Mouse (Mus musculus): ENCODE data around the gene Cavin1. TPM values are rescaled to one million over a fixed set of nuclear protein-coding genes. Genes with fewer than 3 reads are reported as not detected.
A peak's percentile ranks its signal among the peaks of the same experiment; 100 is the strongest.

Cavin1 gene
- polyA plus RNA-seq, 1 experiment from 2014 or later, result 113 TPM

GRCm38 (mm10) chr11:100965760-100966159, 4.9 kb downstream of the Cavin1 start:
- no peak for ATAC-seq (replicated peaks; ENCODE audit: insufficient number of reproducible peaks, low FRiP score, low TSS enrichment)
- Histone ChIP-seq H3K36me3 (ENCODE audit: control insufficient read depth, insufficient read depth, low read length) (0 out of 2 replicates have a peak, but pooled peaks cover 2% of the 10 kb centered on the region), H3K9ac (ENCODE audit: low read depth, low read length) (peak overlapping the region; percentile 43; the same call in 1 of the 2 replicates), H3K4me2 (peak overlapping the region; percentile 73), H3K27ac (ENCODE audit: low read depth, low read length) (peak overlapping the region; percentile 50), H3K27me3 (ENCODE audit: control insufficient read depth, insufficient read depth, low read length) (no peaks in the 10 kb centered on the region), H3K9me3 (replicated peaks; ENCODE audit: control insufficient read depth, low read length) (no peaks in the 10 kb centered on the region), H3K4me3 (ENCODE audit: low read depth, low read length) (no peak overlapping the region), H3K4me1 (ENCODE audit: control insufficient read depth, insufficient read depth, low read length) (peaks cover 59% of the 10 kb centered on the region)
- 45% methylated on average over 6 of the region's 6 CpGs for WGBS (ENCODE audit: insufficient replicate concordance)

GRCm38 (mm10) chr11:100964901-100965542, 5.7 kb downstream of the Cavin1 start:
- Histone ChIP-seq H3K9me3 (replicated peaks; ENCODE audit: control insufficient read depth, low read length) (no peaks in the 10 kb centered on the region), H3K4me3 (ENCODE audit: low read depth, low read length) (no peak overlapping the region), H3K9ac (ENCODE audit: low read depth, low read length) (peak overlapping the region; percentile 49; the same call in 1 of the 2 replicates), H3K27me3 (ENCODE audit: control insufficient read depth, insufficient read depth, low read length) (no peaks in the 10 kb centered on the region), H3K36me3 (ENCODE audit: control insufficient read depth, insufficient read depth, low read length) (0 out of 2 replicates have a peak, but pooled peaks cover 2% of the 10 kb centered on the region), H3K4me2 (peak overlapping the region; percentile 73; the same call in 1 of the 2 replicates), H3K4me1 (ENCODE audit: control insufficient read depth, insufficient read depth, low read length) (peaks cover 66% of the 10 kb centered on the region), H3K27ac (ENCODE audit: low read depth, low read length) (peak overlapping the region; percentile 50; the same call in 1 of the 2 replicates)
- ATAC-seq (replicated peaks; ENCODE audit: insufficient number of reproducible peaks, low FRiP score, low TSS enrichment), result no peak
- 85% methylated on average over 6 of the region's 6 CpGs for WGBS (ENCODE audit: insufficient replicate concordance)

GRCm38 (mm10) chr11:100964180-100964579, 6.5 kb downstream of the Cavin1 start:
- ATAC-seq (replicated peaks; ENCODE audit: insufficient number of reproducible peaks, low FRiP score, low TSS enrichment), result no peak
- H3K4me3 ChIP-seq (ENCODE audit: low read depth, low read length), result no peak overlapping the region
- H3K36me3 ChIP-seq (ENCODE audit: control insufficient read depth, insufficient read depth, low read length), result 0 out of 2 replicates have a peak, but pooled peaks cover 2% of the 10 kb centered on the region
- H3K4me1 ChIP-seq (ENCODE audit: control insufficient read depth, insufficient read depth, low read length), result peaks cover 75% of the 10 kb centered on the region
- H3K4me2 ChIP-seq, result no peak overlapping the region
- H3K9ac ChIP-seq (ENCODE audit: low read depth, low read length), result no peak overlapping the region
- no peaks in the 10 kb centered on the region for H3K9me3 ChIP-seq (replicated peaks; ENCODE audit: control insufficient read depth, low read length)
- H3K27ac ChIP-seq (ENCODE audit: low read depth, low read length), result no peak overlapping the region
- 88% methylated on average over 7 of the region's 7 CpGs for WGBS (ENCODE audit: insufficient replicate concordance)
- H3K27me3 ChIP-seq (ENCODE audit: control insufficient read depth, insufficient read depth, low read length), result peaks cover 2% of the 10 kb centered on the region

GRCm38 (mm10) chr11:100963647-100964046, 7.0 kb downstream of the Cavin1 start:
- no peak for ATAC-seq (replicated peaks; ENCODE audit: insufficient number of reproducible peaks, low FRiP score, low TSS enrichment)
- Histone ChIP-seq H3K4me1 (ENCODE audit: control insufficient read depth, insufficient read depth, low read length) (peaks cover 80% of the 10 kb centered on the region), H3K36me3 (ENCODE audit: control insufficient read depth, insufficient read depth, low read length) (peaks cover 4% of the 10 kb centered on the region; the same call in 1 of the 2 replicates), H3K27me3 (ENCODE audit: control insufficient read depth, insufficient read depth, low read length) (peaks cover 7% of the 10 kb centered on the region), H3K4me2 (no peak overlapping the region), H3K9ac (ENCODE audit: low read depth, low read length) (0 out of 2 replicates have a peak overlapping the region, but pooled peaks have one; percentile 28), H3K4me3 (ENCODE audit: low read depth, low read length) (no peak overlapping the region), H3K9me3 (replicated peaks; ENCODE audit: control insufficient read depth, low read length) (no peaks in the 10 kb centered on the region), H3K27ac (ENCODE audit: low read depth, low read length) (no peak overlapping the region)
- 77% methylated on average over 9 of the region's 9 CpGs for WGBS (ENCODE audit: insufficient replicate concordance)

DNA sequence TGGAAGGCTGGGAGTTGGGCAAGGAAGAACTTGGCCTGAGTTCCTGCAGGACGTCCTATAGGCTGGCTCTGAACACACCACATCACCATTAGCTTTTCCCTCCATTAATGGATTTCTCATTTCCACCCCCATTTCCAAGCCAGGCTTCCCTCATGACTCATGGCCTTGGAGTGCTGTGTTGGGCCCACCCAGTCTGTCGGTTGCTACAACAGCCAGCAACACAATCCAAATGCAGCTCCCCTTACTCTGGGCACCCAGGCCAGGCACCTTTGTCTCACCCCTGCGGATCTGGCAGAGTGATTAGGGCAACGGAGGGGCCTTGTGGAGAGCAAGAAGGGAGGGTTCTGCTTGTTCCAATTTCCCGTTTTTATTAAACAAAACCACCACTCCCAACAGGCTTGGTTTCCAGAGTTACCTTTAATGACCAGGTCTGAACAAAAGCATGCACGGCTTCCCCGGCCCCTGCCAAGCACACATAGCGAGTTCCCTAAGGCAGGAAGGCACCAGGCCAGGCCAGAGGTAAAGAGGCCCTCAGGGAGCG, 8.2 kb downstream of the Cavin1 start:
- no peak overlapping the region for H3K9ac ChIP-seq (ENCODE audit: low read depth, low read length)
- H3K4me1 ChIP-seq (ENCODE audit: control insufficient read depth, insufficient read depth, low read length), result peaks cover 79% of the 10 kb centered on the region
- WGBS (ENCODE audit: insufficient replicate concordance), result 47% methylated on average over 9 of the region's 9 CpGs
- ATAC-seq (replicated peaks; ENCODE audit: insufficient number of reproducible peaks, low FRiP score, low TSS enrichment), result no peak
- H3K27me3 ChIP-seq (ENCODE audit: control insufficient read depth, insufficient read depth, low read length), result peaks cover 13% of the 10 kb centered on the region
- peak overlapping the region; percentile 57; the same call in 1 of the 2 replicates for H3K27ac ChIP-seq (ENCODE audit: low read depth, low read length)
- peaks cover 9% of the 10 kb centered on the region; the same call in 1 of the 2 replicates for H3K36me3 ChIP-seq (ENCODE audit: control insufficient read depth, insufficient read depth, low read length)
- H3K4me3 ChIP-seq (ENCODE audit: low read depth, low read length), result no peak overlapping the region
- H3K4me2 ChIP-seq, result no peak overlapping the region; the same call in 1 of the 2 replicates
- no peaks in the 10 kb centered on the region for H3K9me3 ChIP-seq (replicated peaks; ENCODE audit: control insufficient read depth, low read length)

GRCm38 (mm10) chr11:100960540-100960939, 10.1 kb downstream of the Cavin1 start:
- 0 out of 2 replicates have a peak, but pooled peaks have one; percentile 55 for ATAC-seq (replicated peaks; ENCODE audit: insufficient number of reproducible peaks, low FRiP score, low TSS enrichment)
- no peaks in the 10 kb centered on the region for H3K9me3 ChIP-seq (replicated peaks; ENCODE audit: control insufficient read depth, low read length)
- peaks cover 60% of the 10 kb centered on the region for H3K4me1 ChIP-seq (ENCODE audit: control insufficient read depth, insufficient read depth, low read length)
- H3K27ac ChIP-seq (ENCODE audit: low read depth, low read length), result no peak overlapping the region
- peak overlapping the region; percentile 39; the same call in 1 of the 2 replicates for H3K4me2 ChIP-seq
- H3K4me3 ChIP-seq (ENCODE audit: low read depth, low read length), result no peak overlapping the region
- no peak overlapping the region for H3K9ac ChIP-seq (ENCODE audit: low read depth, low read length)
- peaks cover 13% of the 10 kb centered on the region for H3K27me3 ChIP-seq (ENCODE audit: control insufficient read depth, insufficient read depth, low read length)
- WGBS (ENCODE audit: insufficient replicate concordance), result 20% methylated on average over 6 of the region's 6 CpGs
- H3K36me3 ChIP-seq (ENCODE audit: control insufficient read depth, insufficient read depth, low read length), result peaks cover 9% of the 10 kb centered on the region; the same call in 1 of the 2 replicates

DNA sequence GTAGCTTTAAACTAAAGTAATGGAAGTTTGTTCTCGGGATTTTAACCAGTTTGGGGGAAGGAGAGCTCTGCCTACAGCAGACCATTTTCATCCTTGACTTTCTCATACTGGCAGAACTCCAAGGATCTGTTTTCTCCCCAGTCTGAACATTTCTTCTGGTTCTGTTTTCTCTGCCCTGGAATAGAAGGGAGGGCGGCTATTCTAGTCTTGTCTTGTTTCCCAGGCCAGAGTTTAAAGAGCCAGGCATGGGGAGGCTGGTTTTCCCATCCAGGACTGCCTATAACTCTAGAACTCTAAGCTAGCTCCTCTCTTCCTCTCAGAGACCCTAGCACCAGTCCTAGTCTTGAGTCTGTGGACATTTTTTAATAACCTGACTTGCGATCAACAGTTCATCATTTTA, 10.9 kb downstream of the Cavin1 start:
- Histone ChIP-seq H3K27ac (ENCODE audit: low read depth, low read length) (0 out of 2 replicates have a peak overlapping the region, but pooled peaks have one; percentile 29), H3K9ac (ENCODE audit: low read depth, low read length) (no peak overlapping the region), H3K36me3 (ENCODE audit: control insufficient read depth, insufficient read depth, low read length) (peaks cover 9% of the 10 kb centered on the region; the same call in 1 of the 2 replicates)

GRCm38 (mm10) chr11:100959464-100959810, 11.2 kb downstream of the Cavin1 start:
- Histone ChIP-seq H3K4me3 (ENCODE audit: low read depth, low read length) (no peak overlapping the region), H3K4me1 (ENCODE audit: control insufficient read depth, insufficient read depth, low read length) (peaks cover 49% of the 10 kb centered on the region), H3K4me2 (peak overlapping the region; percentile 39), H3K9ac (ENCODE audit: low read depth, low read length) (no peak overlapping the region), H3K36me3 (ENCODE audit: control insufficient read depth, insufficient read depth, low read length) (peaks cover 9% of the 10 kb centered on the region; the same call in 1 of the 2 replicates), H3K27ac (ENCODE audit: low read depth, low read length) (no peak overlapping the region), H3K9me3 (replicated peaks; ENCODE audit: control insufficient read depth, low read length) (no peaks in the 10 kb centered on the region), H3K27me3 (ENCODE audit: control insufficient read depth, insufficient read depth, low read length) (peaks cover 13% of the 10 kb centered on the region)
- WGBS (ENCODE audit: insufficient replicate concordance), result 3% methylated on average over 14 of the region's 14 CpGs
- no peak for ATAC-seq (replicated peaks; ENCODE audit: insufficient number of reproducible peaks, low FRiP score, low TSS enrichment)

More for the DNA sequence above, 10.9 kb downstream of the Cavin1 start:
- Histone ChIP-seq H3K27me3 (ENCODE audit: control insufficient read depth, insufficient read depth, low read length) (peaks cover 13% of the 10 kb centered on the region), H3K9me3 (replicated peaks; ENCODE audit: control insufficient read depth, low read length) (no peaks in the 10 kb centered on the region), H3K4me3 (ENCODE audit: low read depth, low read length) (no peak overlapping the region), H3K4me1 (ENCODE audit: control insufficient read depth, insufficient read depth, low read length) (peaks cover 53% of the 10 kb centered on the region), H3K4me2 (peak overlapping the region; percentile 39)
- no peak for ATAC-seq (replicated peaks; ENCODE audit: insufficient number of reproducible peaks, low FRiP score, low TSS enrichment)
- 27% methylated on average over 3 of the region's 3 CpGs for WGBS (ENCODE audit: insufficient replicate concordance)

Data from heart, embryonic 11.5 days (tissue).